Mouse (Mus musculus) embryonic facial prominence, embryonic 14.5 days (tissue): ENCODE results near the gene Galp. TPM values are rescaled to one million over a fixed set of nuclear protein-coding genes. Genes with fewer than 3 reads are reported as not detected.

Experiments
- polyA plus RNA-seq: library from polyadenylated mRNA; unstranded; fragments of >200 nt; fragmentation: Nextera tagmentation; extraction: Ambion mirVana; gene quantifications from 2 replicates; pipeline ENCODE4 v1.2.1, GENCODE M21; 2014

Galp gene
- polyA plus RNA-seq, 1 experiment from 2014 or later: not detected

Other genes starting within 250 kb of the Galp start
- gene Vmn1r65, start 186.1 kb upstream of the Galp start, polyA plus RNA-seq: not detected in 2 replicates
- gene Nlrp4c, start 151.9 kb upstream of the Galp start, polyA plus RNA-seq: not detected in 2 replicates
- gene Zfp787, start 41.1 kb upstream of the Galp start, polyA plus RNA-seq: 10.2 and 11.9 TPM in 2 replicates
- 40.7 and 49.6 TPM in 2 replicates for gene Zfp444, start 24.9 kb upstream of the Galp start, polyA plus RNA-seq
- not detected in 2 replicates for gene Zscan5b, start 25.2 kb downstream of the Galp start, polyA plus RNA-seq
- gene Epp13, start 55.6 kb downstream of the Galp start, polyA plus RNA-seq: 0.26 TPM in 1 of 2 replicates, not detected in the other
- gene Zfp667, start 89.5 kb downstream of the Galp start, polyA plus RNA-seq: 10.4 and 11.9 TPM in 2 replicates
- 6.2 and 6.5 TPM in 2 replicates for gene Zfp583, start 134.2 kb downstream of the Galp start, polyA plus RNA-seq
- gene Gm3854, start 146.7 kb downstream of the Galp start, polyA plus RNA-seq: 1.3 and 1.4 TPM in 2 replicates
- gene Zfp78, start 166.2 kb downstream of the Galp start, polyA plus RNA-seq: 2.9 and 3.2 TPM in 2 replicates
- gene Zfp28, start 186.2 kb downstream of the Galp start, polyA plus RNA-seq: 8.5 and 8.9 TPM in 2 replicates
- 0.12 and 0.18 TPM in 2 replicates for gene Smim17, start 201.6 kb downstream of the Galp start, polyA plus RNA-seq
- gene Gm20715, start 213.2 kb downstream of the Galp start, polyA plus RNA-seq: not detected in 2 replicates
- gene Olfr1344, start 241.6 kb downstream of the Galp start, polyA plus RNA-seq: not detected in 2 replicates